Mouse (Mus musculus): ENCODE results near the gene Efcab12.

Gene Efcab12

GRCm38 (mm10) chr6:115845006-115845405, 6.8 kb upstream of the Efcab12 start:
- DNase-seq (ENCODE audit: low read depth) = no peak

GRCm38 (mm10) chr6:115838745-115839144, 533 bp upstream of the Efcab12 start:
- no peak for DNase-seq (ENCODE audit: low read depth)

- DNase-seq (ENCODE audit: low read depth) = no peak
Observed at GRCm38 (mm10) chr6:115833861-115834260, 4.4 kb downstream of the Efcab12 start.

GRCm38 (mm10) chr6:115832152-115832850, 5.9 kb downstream of the Efcab12 start:
- peak; percentile 29 for DNase-seq (ENCODE audit: low read depth)

GRCm38 (mm10) chr6:115830779-115831601, 7.2 kb downstream of the Efcab12 start:
- DNase-seq (ENCODE audit: low read depth) = no peak

- peak; percentile 67 for DNase-seq (ENCODE audit: low read depth)
Observed at GRCm38 (mm10) chr6:115823850-115824464, 14.3 kb downstream of the Efcab12 start.

- DNase-seq (ENCODE audit: low read depth) = no peak
Observed at GRCm38 (mm10) chr6:115821216-115821993, 16.8 kb downstream of the Efcab12 start.

GRCm38 (mm10) chr6:115818129-115818528, 20.1 kb downstream of the Efcab12 start:
- DNase-seq (ENCODE audit: low read depth) = no peak

GRCm38 (mm10) chr6:115815041-115815440, 23.2 kb downstream of the Efcab12 start:
- no peak for DNase-seq (ENCODE audit: low read depth)

GRCm38 (mm10) chr6:115814104-115814503, 24.1 kb downstream of the Efcab12 start:
- DNase-seq (ENCODE audit: low read depth) = peak; percentile 74

GRCm38 (mm10) chr6:115811606-115812005, 26.6 kb downstream of the Efcab12 start:
- no peak for DNase-seq (ENCODE audit: low read depth)

GRCm38 (mm10) chr6:115808488-115809231, 29.6 kb downstream of the Efcab12 start, which contains the start of gene Rpl32:
TSS of gene Rpl32 (minus strand) at chr6:115808747.
- DNase-seq (ENCODE audit: low read depth) = peak; percentile 96

GRCm38 (mm10) chr6:115808196-115808487, 30.1 kb downstream of the Efcab12 start:
- DNase-seq (ENCODE audit: low read depth) = no peak

- peak; percentile 62 for DNase-seq (ENCODE audit: low read depth)
Observed at GRCm38 (mm10) chr6:115807464-115808195, 30.6 kb downstream of the Efcab12 start.

GRCm38 (mm10) chr6:115804432-115805192, 33.6 kb downstream of the Efcab12 start:
- DNase-seq (ENCODE audit: low read depth) = peak; percentile 21

- peak; percentile 92 for DNase-seq (ENCODE audit: low read depth)
Observed at GRCm38 (mm10) chr6:115803541-115804382, 34.5 kb downstream of the Efcab12 start.

GRCm38 (mm10) chr6:115801811-115802210, 36.4 kb downstream of the Efcab12 start:
- no peak for DNase-seq (ENCODE audit: low read depth)

GRCm38 (mm10) chr6:115792691-115793215, 45.5 kb downstream of the Efcab12 start:
- no peak for DNase-seq (ENCODE audit: low read depth)

Measured in NIH3T3 (cell line).